Mouse (Mus musculus) heart, postnatal 25 days (tissue): Measurements from ENCODE around the gene Mrps26. TPM values are rescaled to one million over a fixed set of nuclear protein-coding genes. Genes with fewer than 3 reads are reported as not detected.
"Not testable (repeated sequence)": the region's sequence is repeated elsewhere in the genome, so short reads cannot be mapped to it uniquely, and the experiment has no call there.

ENCODE experiments used
- DNase-seq: peaks from one replicate; pipeline ENCODE4 v3.0.0; 2022; ENCODE audit warnings: low spot score
- intact Hi-C: fragments of 180-260 bp; cut with DNase I; formaldehyde crosslinking; loops from one replicate; pipeline ENCODE4 v1.15.1; 2025
- total RNA-seq, 2 experiments: library from RNA; stranded (reverse); gene quantifications; 2 replicates each; pipeline ENCODE4 v1.2.3; 2021

Mrps26 gene
- total RNA-seq, 2 experiments from 2014 or later, result 73.0 to 73.7 TPM

DNA sequence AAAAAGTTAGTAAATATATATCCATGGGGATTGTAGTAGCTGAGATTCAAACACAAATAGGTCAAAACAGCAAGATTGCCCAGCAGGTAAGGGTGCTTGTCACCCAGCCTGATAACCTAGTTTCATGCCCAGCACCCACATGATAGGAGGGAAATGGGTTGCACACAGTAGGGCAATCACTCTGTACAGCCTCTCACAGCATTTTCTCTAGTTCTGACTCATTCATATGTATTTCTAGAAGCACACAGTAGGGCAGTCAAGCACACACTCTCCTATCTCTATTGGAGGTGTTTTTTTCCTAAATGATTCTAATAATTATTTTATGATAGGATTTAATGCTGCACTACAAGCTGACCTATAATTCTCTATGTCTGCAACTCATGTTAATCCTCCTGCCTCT is 6.4 kb downstream of the Mrps26 start:
- no peak for DNase-seq
- intact Hi-C loops, result no loop called here

GRCm38 (mm10) chr2:130574960-130575359 is 11.4 kb downstream of the Mrps26 start:
- intact Hi-C loops, result no loop called here
- no peak for DNase-seq

GRCm38 (mm10) chr2:130575873-130576272 is 12.3 kb downstream of the Mrps26 start, which contains the start of gene Oxt:
Gene Oxt, plus strand, starts transcription at chr2:130576173.
- intact Hi-C loops, result no loop called here
- no peak for DNase-seq

GRCm38 (mm10) chr2:130576564-130576963 is 13.0 kb downstream of the Mrps26 start:
- DNase-seq, intact Hi-C loops: not testable (repeated sequence)

DNA sequence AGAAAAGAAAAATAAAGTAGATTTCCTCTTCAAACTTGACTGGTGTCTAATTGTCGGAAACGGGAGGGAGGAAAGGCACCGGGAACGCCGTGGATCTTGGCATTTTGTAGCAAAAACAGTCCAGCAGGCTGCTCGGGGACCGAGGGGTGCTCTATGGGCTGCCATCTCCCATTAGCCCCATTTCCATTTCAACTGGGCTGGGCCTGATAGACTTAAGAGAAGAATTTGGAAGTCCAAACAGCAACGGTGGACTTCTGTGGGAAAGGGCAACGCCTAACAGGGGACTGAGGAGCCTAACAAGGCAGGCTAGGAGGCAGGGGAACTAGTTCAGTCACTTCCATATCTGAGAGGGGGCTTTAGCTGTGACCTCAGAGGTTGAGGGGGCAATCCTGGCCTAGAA is 13.5 kb downstream of the Mrps26 start:
- DNase-seq, result no peak
- intact Hi-C loops, result no loop called here

DNA sequence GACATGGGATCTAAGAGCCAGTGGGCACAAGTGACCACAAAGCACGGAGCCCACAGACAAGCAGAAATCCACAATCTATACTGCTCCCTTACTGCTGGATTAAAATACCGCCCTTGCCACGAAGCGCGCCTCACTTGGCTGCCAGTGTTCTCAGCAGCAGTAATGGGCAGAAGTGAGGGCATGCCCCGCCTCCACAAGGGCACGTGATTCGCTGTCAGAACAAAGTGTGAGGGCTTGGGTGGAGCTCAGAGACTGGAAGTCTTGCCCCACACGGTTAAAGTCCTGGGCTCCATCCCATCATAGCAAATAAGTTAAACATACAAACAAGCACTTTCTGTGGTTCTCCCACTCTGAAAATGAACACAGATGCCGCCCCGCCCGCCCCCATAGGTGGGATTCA is 14.1 kb downstream of the Mrps26 start:
- no peak for DNase-seq
- intact Hi-C loops, result no loop called here

GRCm38 (mm10) chr2:130578148-130578547 is 14.6 kb downstream of the Mrps26 start:
- intact Hi-C loops, result no loop called here
- no peak for DNase-seq

DNA sequence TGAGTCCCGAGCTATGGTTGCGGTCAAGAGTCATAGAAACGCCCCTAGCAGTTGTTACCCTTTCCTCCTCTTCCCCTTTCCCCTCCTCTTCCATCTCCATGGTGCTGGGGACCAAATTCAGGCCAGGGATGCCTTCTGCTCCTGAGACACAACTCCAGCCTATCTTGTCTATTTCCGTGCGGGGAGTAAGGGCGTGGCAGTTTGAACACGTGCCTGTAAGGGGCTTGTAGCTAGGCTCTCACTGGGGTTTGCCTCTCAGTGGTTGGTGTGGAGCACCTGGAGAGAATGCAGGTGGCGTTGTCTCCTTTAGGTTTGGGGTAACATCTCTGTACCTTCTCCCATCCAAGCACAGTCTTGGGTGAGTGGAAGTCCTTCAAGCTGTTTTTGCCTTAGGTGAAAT is 16.2 kb downstream of the Mrps26 start:
- intact Hi-C loops, result no loop called here
- no peak for DNase-seq

DNA sequence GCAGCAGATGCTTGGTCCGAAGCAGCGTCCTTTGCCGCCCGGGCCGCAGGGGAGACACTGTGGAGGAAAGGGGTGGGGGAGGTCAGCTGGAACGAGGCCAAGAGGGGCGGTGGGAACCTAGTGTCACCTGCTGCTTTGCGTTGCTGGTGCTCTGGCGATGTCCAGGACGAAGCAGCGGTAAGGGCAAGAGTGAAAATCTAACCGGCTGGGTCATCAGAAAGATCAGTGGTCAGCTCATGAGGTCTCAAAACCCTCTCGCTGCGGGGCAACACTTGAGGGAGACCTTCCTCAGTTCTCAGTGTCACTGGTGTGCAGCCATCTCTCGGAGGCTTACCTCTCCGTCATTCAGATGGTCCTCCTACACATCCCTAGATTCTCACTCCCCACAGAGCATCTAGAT is 17.7 kb downstream of the Mrps26 start:
- no peak for DNase-seq
- intact Hi-C loops, result no loop called here

- intact Hi-C loops, result no loop called here
- no peak for DNase-seq
These were observed 19.0 kb downstream of the Mrps26 start, which contains the start of gene Avp for GRCm38 (mm10) chr2:130582552-130582951. Gene Avp, minus strand, starts transcription at chr2:130582554.

DNA sequence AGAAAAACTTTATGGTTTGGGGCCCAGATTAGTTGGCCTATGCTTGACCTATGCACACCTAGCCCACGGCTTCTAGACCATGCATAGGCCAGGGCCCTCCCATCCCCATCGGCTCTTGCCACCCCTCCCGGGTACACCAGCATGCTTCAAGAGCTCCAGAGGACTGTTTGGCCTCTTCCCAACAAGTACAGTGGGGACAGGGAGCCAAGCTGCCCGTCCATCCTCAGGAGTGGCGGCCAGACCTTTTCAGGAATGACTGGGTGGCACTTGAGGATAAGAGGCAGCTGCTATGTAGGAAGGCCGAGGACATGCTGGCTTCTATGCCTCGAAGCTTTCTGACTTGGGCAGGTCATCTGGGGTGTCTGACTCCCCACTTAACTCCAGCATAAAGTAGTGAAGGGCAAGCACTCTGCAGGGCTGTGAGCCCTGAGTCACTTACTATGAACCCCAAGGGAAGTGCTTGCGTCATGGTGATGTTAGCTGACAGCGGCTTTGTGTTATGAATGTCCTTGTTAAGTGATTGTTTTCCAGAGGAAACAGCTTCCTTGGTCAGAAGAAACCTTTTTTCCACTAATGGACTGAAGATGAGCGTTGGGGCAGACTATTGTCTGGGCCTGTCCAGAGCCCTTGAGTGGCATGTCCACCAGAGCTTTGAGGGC is 20.5 kb downstream of the Mrps26 start:
- DNase-seq, result no peak

DNA sequence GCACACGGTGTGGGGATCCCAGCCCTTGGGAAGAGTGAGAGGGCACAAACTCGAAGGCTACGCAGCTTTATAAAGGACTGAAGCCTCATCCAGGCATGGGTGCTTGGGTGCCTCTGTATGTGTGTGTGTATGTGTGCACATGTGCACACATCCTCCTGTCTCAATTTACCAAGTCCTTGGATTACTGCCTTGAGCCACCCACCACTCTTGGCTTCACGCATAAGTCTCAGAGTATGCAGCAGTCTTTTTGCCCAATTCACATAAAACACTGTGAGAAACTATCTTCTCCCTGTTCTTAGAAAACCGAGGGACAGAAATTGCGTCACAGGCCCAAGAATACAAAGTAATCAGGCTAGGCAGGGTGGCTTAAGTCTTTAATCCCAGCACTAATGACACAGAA is 22.5 kb downstream of the Mrps26 start:
- DNase-seq, result no peak
- intact Hi-C loops, result no loop called here

More for the DNA sequence above, 20.5 kb downstream of the Mrps26 start:
- intact Hi-C loops, result no loop called here

DNA sequence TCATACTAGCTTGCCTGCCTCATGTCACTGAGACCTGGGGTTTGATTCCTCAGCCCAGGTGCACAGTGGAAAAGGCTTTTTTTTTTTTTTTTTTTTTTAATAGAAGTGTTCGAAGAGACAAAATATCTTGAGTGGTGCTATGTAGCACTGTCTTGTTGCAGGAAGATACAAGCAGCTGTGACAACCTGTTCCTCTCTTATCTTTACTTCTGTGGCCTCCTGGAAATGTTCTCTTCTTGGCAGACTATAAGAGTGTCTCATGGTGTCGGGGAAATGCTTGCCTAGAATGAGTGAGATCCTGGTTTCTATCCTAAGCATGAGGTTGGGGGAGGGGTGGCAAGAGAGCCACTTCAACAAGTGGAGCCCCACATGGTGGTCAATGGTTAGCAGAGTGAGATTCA is 24.8 kb downstream of the Mrps26 start:
- DNase-seq, result no peak
- intact Hi-C loops, result no loop called here

- no peak for DNase-seq
These were observed 25.6 kb downstream of the Mrps26 start for GRCm38 (mm10) chr2:130589157-130589556.

GRCm38 (mm10) chr2:130589761-130590160 is 26.2 kb downstream of the Mrps26 start:
- DNase-seq, result no peak
- intact Hi-C loops, result no loop called here

More at GRCm38 (mm10) chr2:130589157-130589556, 25.6 kb downstream of the Mrps26 start:
- intact Hi-C loops, result no loop called here

DNA sequence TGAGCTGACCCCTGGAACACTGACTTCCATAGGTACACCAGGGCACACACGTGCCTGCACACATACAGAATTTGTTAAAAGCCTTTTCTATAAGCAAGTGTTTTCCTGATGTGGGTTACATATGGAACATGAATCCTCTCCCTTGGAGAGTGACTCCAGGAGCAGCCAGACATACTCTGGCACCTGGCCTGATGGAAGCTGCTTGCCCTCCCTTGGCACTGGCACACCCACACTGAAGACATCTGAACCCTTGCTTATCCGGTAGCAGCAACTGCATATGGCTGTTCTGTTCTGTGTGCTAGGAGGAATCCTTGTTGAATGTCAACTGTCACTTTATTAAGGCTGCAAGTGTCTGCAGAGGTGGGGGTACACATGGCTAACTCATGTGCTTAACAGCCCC is 27.5 kb downstream of the Mrps26 start:
- no peak for DNase-seq
- intact Hi-C loops, result no loop called here

DNA sequence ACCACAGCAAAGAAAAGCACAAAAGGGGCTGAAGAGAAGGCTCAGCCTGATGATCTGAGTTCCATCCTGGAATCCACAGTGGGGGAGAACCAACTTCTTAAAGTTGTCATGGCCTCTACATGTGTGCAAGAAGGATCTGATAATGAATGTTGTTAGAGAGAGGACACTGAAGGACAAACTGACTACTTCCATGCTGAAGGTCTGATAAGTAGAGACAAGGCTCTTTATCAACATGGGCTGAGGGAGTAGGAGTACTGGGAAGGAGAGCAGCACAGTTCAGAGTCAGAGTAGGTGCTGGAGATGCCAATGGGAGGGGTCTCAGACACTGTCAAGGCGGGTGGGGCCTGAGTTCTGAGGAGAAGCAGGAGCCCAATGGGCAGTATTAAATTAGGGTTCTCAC is 32.1 kb downstream of the Mrps26 start:
- DNase-seq, result no peak
- intact Hi-C loops, result loop anchor here (5.0 kb wide), 1 partner anchor 33 kb away; the partner anchor contains the start of gene Mrps26

DNA sequence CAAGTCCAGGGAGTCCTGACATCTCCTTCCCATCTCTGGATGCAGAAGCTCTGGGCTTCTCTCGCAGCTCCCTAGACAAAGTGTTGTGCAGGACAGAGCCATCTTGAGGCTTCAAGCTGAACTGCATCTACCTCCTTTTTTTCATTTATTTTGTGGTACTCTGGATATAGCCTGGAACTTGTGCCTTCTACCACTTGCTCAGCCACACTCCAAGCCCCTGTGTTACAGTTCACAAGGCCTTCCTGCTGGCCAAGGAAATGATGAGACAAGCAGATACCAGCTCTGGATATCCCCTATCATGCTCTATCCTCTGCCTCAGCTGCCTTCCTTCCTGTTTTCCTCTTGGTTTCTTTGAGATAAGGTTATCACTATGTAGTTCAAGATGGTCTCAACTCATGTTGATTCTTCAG is 34.1 kb downstream of the Mrps26 start:
- no peak for DNase-seq
- intact Hi-C loops, result loop anchor here (5.0 kb wide), 1 partner anchor 35 kb away; the partner anchor contains the start of gene Mrps26

- intact Hi-C loops, result loop anchor here (5.0 kb wide), 1 partner anchor 36 kb away; the partner anchor contains the start of gene Mrps26
- no peak for DNase-seq
These were observed 34.9 kb downstream of the Mrps26 start for GRCm38 (mm10) chr2:130598399-130598798.

- DNase-seq, result no peak
- intact Hi-C loops, result no loop called here
These were observed 38.7 kb downstream of the Mrps26 start for GRCm38 (mm10) chr2:130602195-130602594.

DNA sequence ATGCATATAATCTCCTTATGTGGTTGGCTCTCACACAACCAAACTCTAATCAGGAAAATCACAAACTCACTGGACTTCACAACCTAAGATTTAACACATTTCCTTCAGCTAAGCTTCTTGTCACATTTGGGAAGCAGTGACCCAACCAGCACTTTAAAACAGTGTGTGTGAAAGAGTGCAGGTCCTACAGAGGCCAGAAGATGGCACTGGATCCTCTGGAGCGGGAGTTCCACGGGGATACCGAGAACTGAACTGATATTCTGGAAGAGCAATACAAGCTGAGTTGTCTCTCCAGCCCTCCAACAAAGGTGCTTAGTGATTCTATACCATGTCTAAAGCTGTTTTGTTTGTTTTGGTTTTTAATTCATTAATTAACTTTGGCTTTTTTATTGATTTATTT is 49.5 kb downstream of the Mrps26 start:
- no peak for DNase-seq
- intact Hi-C loops, result no loop called here
